Mouse (Mus musculus) midbrain, embryonic 16.5 days (tissue): Measurements from ENCODE around the gene H2-M10.3. TPM values are rescaled to one million over a fixed set of nuclear protein-coding genes. Genes with fewer than 3 reads are reported as not detected.

Experiments used
- ATAC-seq: fragments of 200-750 bp; cut with Nextera tagmentation; 2 replicates; pipeline ENCODE4 v1.8.0; 2017; ENCODE audit warnings: moderate TSS enrichment
- H3K27ac ChIP-seq: fragments of 300-500 bp; sonication (generic); 2 replicates; pipeline ENCODE4 v1.5.1; 2014; ENCODE audit warnings: mild to moderate bottlenecking, low read length, mixed read lengths
- H3K27me3 ChIP-seq: fragments of 300-500 bp; sonication (generic); 2 replicates; pipeline ENCODE4 v1.6.1; 2014; ENCODE audit warnings: low read depth, low read length, mixed read lengths; ENCODE audit not compliant: control insufficient read depth, insufficient read depth
- H3K36me3 ChIP-seq: fragments of 300-500 bp; sonication (generic); 2 replicates; pipeline ENCODE4 v1.6.1; 2014; ENCODE audit warnings: mild to moderate bottlenecking, low read length, moderate library complexity, mixed read lengths; ENCODE audit not compliant: control insufficient read depth, insufficient read depth
- H3K4me1 ChIP-seq: fragments of 300-500 bp; sonication (generic); 2 replicates; pipeline ENCODE4 v1.6.1; 2014; ENCODE audit warnings: mild to moderate bottlenecking, low read length, mixed read lengths; ENCODE audit not compliant: control insufficient read depth, insufficient read depth
- H3K4me2 ChIP-seq: fragments of 300-500 bp; sonication (generic); 2 replicates; pipeline ENCODE4 v1.6.1; 2014; ENCODE audit warnings: mild to moderate bottlenecking, low read length, mixed read lengths
- H3K4me3 ChIP-seq: fragments of 300-500 bp; sonication (generic); 2 replicates; pipeline ENCODE4 v1.5.1; 2014; ENCODE audit warnings: low read depth, mild to moderate bottlenecking, low read length, moderate library complexity, mixed read lengths
- H3K9ac ChIP-seq: fragments of 300-500 bp; sonication (generic); 2 replicates; pipeline ENCODE4 v1.6.1; 2014; ENCODE audit warnings: low read depth, low read length, mixed read lengths
- H3K9me3 ChIP-seq: fragments of 300-500 bp; sonication (generic); replicated peaks from 2 replicates; pipeline ENCODE4 v1.6.1; 2014; ENCODE audit warnings: mild to moderate bottlenecking, low read length, mixed read lengths; ENCODE audit not compliant: control insufficient read depth, poor library complexity, severe bottlenecking
- WGBS: fragments of 180-500 bp; shearing (Covaris S2); extraction: QIAGEN DNeasy Blood & Tissue Kit; methylation state at CpG from one replicate; pipeline ENCODE4 v1.1.7; 2014; 5-methylcytosine and 5-hydroxymethylcytosine counted together
- polyA plus RNA-seq: library from polyadenylated mRNA; unstranded; fragments of >200 nt; fragmentation: Nextera tagmentation; extraction: Ambion mirVana; gene quantifications from 2 replicates; pipeline ENCODE4 v1.2.1, GENCODE M21; 2015

The H2-M10.3 gene
- polyA plus RNA-seq, 1 experiment from 2014 or later: not detected

DNA sequence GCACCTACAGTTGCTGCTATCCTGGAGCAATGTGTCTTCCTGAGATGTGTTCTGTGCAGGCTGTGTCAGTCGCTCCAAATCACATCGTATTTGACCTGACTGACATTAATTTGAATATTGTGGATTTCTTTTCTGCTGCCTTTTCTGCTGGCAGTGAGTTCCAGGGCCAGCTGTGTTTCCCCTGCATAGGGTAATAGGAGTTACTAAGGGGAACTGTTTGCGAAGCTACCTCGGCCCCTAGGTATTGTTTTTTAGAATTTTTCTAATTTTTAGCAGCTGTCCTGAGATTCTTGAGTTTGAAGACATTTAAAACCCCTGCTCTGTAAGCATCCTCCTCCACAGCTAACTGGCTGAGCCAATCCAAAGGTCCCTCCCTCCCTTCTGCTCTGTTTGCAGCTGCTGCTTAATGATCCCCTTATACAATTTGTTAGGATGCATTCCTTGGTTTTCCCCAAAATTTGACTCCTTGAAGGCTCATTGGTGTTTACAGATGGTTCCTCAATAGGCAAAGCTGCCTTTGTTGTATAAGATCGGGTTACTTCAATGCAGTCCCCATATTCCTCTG lies 52.4 kb downstream of the H2-M10.3 start:
- Histone ChIP-seq H3K9ac (peak overlapping the region; percentile 66), H3K4me1 (peaks cover 4% of the 10 kb centered on the region; the same call in 1 of the 2 replicates), H3K4me3 (peak overlapping the region; percentile 44), H3K4me2 (peak overlapping the region; percentile 53), H3K36me3 (no peaks in the 10 kb centered on the region), H3K27me3 (no peaks in the 10 kb centered on the region), H3K9me3 (no peaks in the 10 kb centered on the region), H3K27ac (peak overlapping the region; percentile 88)
- peak; percentile 61 for ATAC-seq
- 25% methylated on average over 5 of the region's 5 CpGs for WGBS

DNA sequence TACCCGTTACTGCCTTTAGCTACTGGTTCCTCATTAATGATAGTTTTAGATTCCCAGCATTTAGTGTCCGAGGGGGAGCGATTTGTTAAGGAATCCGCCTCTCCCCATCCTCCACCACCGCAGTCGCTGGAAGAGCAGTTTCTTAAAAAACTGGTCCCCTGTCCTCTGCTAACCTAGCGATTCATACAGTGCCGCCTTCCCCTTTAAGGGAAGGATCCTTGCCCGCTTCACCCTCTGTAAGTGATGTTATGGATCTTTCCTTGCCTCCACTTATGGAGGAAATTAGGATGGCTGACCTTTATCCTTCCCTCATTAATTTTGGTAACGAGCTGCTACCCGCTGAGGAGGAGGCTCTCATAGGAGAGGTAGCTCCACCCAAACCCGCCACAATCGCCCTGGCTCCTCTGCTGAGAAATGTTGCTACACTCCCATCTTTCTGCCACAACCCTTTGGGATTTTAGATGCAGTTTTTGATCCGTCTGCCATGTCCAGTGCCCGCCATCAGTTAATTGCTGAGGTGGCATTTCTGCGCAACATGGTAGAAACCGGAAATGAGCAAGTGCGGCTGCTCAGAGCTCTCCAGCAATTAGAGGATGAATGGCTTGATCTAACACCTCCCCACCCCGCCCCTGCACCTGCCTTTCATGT lies 53.1 kb downstream of the H2-M10.3 start:
- peak; percentile 96 for ATAC-seq
- Histone ChIP-seq H3K27ac (peak overlapping the region; percentile 88), H3K9ac (peak overlapping the region; percentile 66)

More for the DNA sequence above, 53.1 kb downstream of the H2-M10.3 start:
- Histone ChIP-seq H3K4me2 (peak overlapping the region; percentile 53), H3K36me3 (no peaks in the 10 kb centered on the region), H3K4me3 (peak overlapping the region; percentile 44), H3K27me3 (no peaks in the 10 kb centered on the region), H3K4me1 (peaks cover 4% of the 10 kb centered on the region; the same call in 1 of the 2 replicates), H3K9me3 (no peaks in the 10 kb centered on the region)
- WGBS: under 1% methylated on average over 19 of the region's 19 CpGs

Other genes with a start within 250 kb of the H2-M10.3 start
- gene Gm19684, start 246.7 kb downstream of the H2-M10.3 start, polyA plus RNA-seq: not detected in 2 replicates
- not detected in 2 replicates for gene Gm7030, start 239.0 kb downstream of the H2-M10.3 start, polyA plus RNA-seq
- gene Gm8909, start 199.9 kb downstream of the H2-M10.3 start, polyA plus RNA-seq: not detected in 2 replicates
- gene H2-T3, start 178.1 kb downstream of the H2-M10.3 start, polyA plus RNA-seq: not detected in 2 replicates
- 122 and 135 TPM in 2 replicates for gene Rpp21, start 110.3 kb downstream of the H2-M10.3 start, polyA plus RNA-seq
- 26.2 and 28.6 TPM in 2 replicates for gene Trim39, start 96.2 kb downstream of the H2-M10.3 start, polyA plus RNA-seq
- gene H2-M10.2, start 81.9 kb downstream of the H2-M10.3 start, polyA plus RNA-seq: 0.25 and 0.33 TPM in 2 replicates
- gene H2-M10.1, start 42.3 kb downstream of the H2-M10.3 start, polyA plus RNA-seq: not detected in 2 replicates
- not detected in 2 replicates for gene H2-M10.4, start 93.9 kb upstream of the H2-M10.3 start, polyA plus RNA-seq
- gene H2-M11, start 178.7 kb upstream of the H2-M10.3 start, polyA plus RNA-seq: not detected in 2 replicates